Mouse (Mus musculus) CH12.LX (cell line): ENCODE measurements around the gene Mkln1.

Experiments
- CTCF ChIP-seq, 2 experiments: IDR thresholded peaks in 1 of 2; conservative IDR thresholded peaks in 1 of 2; 2 replicates each; pipeline ENCODE4 v1.5.1; 2011 to 2012; ENCODE audit warnings: low read depth in 2 of 2, low read length in 2 of 2, improper control_type of control experiment in 1 of 2, inconsistent platforms in 1 of 2, mild to moderate bottlenecking in 1 of 2, moderate library complexity in 1 of 2
- GABPA ChIP-seq: IDR thresholded peaks from 2 replicates; pipeline ENCODE4 v1.6.1; 2012; ENCODE audit warnings: low read depth, low read length, improper control_type of control experiment, inconsistent platforms; ENCODE audit not compliant: insufficient replicate concordance
- HCFC1 ChIP-seq: IDR thresholded peaks from 2 replicates; pipeline ENCODE4 v1.6.1; 2012; ENCODE audit warnings: low read depth, mild to moderate bottlenecking, inconsistent platforms, low read length, improper control_type of control experiment
- KAT2A ChIP-seq: IDR thresholded peaks from 2 replicates; pipeline ENCODE4 v1.6.1; 2012; ENCODE audit warnings: low read length, improper control_type of control experiment, inconsistent platforms; ENCODE audit not compliant: insufficient replicate concordance
- POLR2AphosphoS2 ChIP-seq: IDR thresholded peaks from 2 replicates; pipeline ENCODE4 v1.6.1; 2011; ENCODE audit warnings: low read depth, low read length, improper control_type of control experiment
- RCOR1 ChIP-seq: conservative IDR thresholded peaks from 2 replicates; pipeline ENCODE4 v1.6.1; 2012; ENCODE audit warnings: low read depth, mild to moderate bottlenecking, inconsistent platforms, low read length, improper control_type of control experiment
- TCF12 ChIP-seq: IDR thresholded peaks from 2 replicates; pipeline ENCODE4 v1.6.1; 2014; ENCODE audit warnings: low read depth, mild to moderate bottlenecking, inconsistent platforms, low read length, improper control_type of control experiment
- ZKSCAN1 ChIP-seq: IDR thresholded peaks from 2 replicates; pipeline ENCODE4 v1.6.1; 2012; ENCODE audit warnings: low read depth, inconsistent platforms, low read length, improper control_type of control experiment, borderline replicate concordance
- ZNF384 ChIP-seq: IDR thresholded peaks from 2 replicates; pipeline ENCODE4 v1.6.1; 2012; ENCODE audit warnings: low read depth, low read length, improper control_type of control experiment, inconsistent platforms

DNA sequence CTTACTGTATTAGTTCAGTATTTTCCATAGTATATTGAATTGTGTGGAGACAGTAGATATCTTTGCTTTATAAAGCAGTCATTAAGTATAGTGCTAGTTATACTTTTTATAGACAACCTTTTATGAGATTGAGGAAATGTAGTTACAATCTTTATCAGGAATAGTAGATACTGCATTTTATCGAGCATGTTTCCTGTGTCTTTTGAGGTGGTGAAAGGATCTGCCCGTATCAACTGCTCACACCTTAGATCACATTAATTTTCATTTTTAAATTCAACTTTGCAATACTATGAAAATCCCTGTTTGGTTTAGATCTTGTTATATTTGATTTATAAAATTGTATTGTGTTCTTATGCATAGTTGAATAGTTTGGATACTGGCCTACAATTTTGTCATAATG, 38.7 kb downstream of the Mkln1 start:
- TF ChIP-seq POLR2AphosphoS2, result no peak
- no peak for TF ChIP-seq GABPA
- no peak for TF ChIP-seq KAT2A
- no peak for TF ChIP-seq TCF12
- TF ChIP-seq ZKSCAN1, result no peak
- TF ChIP-seq ZNF384, result no peak
- TF ChIP-seq HCFC1, result no peak
- TF ChIP-seq CTCF (conservative IDR thresholded peaks at IDR 0.05 in 1 of 2, IDR thresholded peaks at IDR 0.05 in 1 of 2; ENCODE audit: low read depth in 2 of 2, low read length in 2 of 2), result no peak
- no peak for TF ChIP-seq RCOR1
